Mouse (Mus musculus) limb, embryonic 11.5 days (tissue): ENCODE results near the gene Cd81. TPM values are rescaled to one million over a fixed set of nuclear protein-coding genes. Genes with fewer than 3 reads are reported as not detected.
A peak's percentile ranks its signal among the peaks of the same experiment; 100 is the strongest.

Experiments used
- ATAC-seq: fragments of 200-750 bp; cut with Nextera tagmentation; 2 replicates; pipeline ENCODE4 v1.8.0; 2017; ENCODE audit warnings: low read depth; ENCODE audit not compliant: insufficient number of reproducible peaks, low FRiP score, low TSS enrichment
- DNase-seq: peaks from one replicate; pipeline ENCODE4 v3.0.0-alpha.2; 2015; ENCODE audit warnings: low spot score
- H3K27ac ChIP-seq: fragments of 300-500 bp; sonication (generic); replicated peaks from 2 replicates; pipeline ENCODE4 v1.5.1; 2014; ENCODE audit warnings: low read depth, mild to moderate bottlenecking, low read length
- H3K27me3 ChIP-seq: fragments of 300-500 bp; sonication (generic); 2 replicates; pipeline ENCODE4 v1.6.1; 2014; ENCODE audit warnings: mild to moderate bottlenecking, low read length, mixed read lengths; ENCODE audit not compliant: control insufficient read depth, insufficient read depth
- H3K36me3 ChIP-seq: fragments of 300-500 bp; sonication (generic); 2 replicates; pipeline ENCODE4 v1.6.1; 2014; ENCODE audit warnings: mild to moderate bottlenecking, low read length, moderate library complexity, mixed read lengths; ENCODE audit not compliant: control insufficient read depth, insufficient read depth
- H3K4me1 ChIP-seq: fragments of 300-500 bp; sonication (generic); 2 replicates; pipeline ENCODE4 v1.6.1; 2014; ENCODE audit warnings: low read length, mixed read lengths; ENCODE audit not compliant: control insufficient read depth, insufficient read depth
- H3K4me2 ChIP-seq: fragments of 300-500 bp; sonication (generic); 2 replicates; pipeline ENCODE4 v1.6.1; 2014; ENCODE audit warnings: low read depth, mild to moderate bottlenecking, moderate library complexity; ENCODE audit not compliant: severe bottlenecking
- H3K4me3 ChIP-seq: fragments of 300-500 bp; sonication (generic); 2 replicates; pipeline ENCODE4 v1.5.1; 2014; ENCODE audit warnings: low read depth, low read length
- H3K9ac ChIP-seq: fragments of 300-500 bp; sonication (generic); 2 replicates; pipeline ENCODE4 v1.6.1; 2014; ENCODE audit warnings: mild to moderate bottlenecking, low read length
- H3K9me3 ChIP-seq: fragments of 300-500 bp; sonication (generic); 2 replicates; pipeline ENCODE4 v1.6.1; 2016; ENCODE audit warnings: low read length; ENCODE audit not compliant: control insufficient read depth
- WGBS: fragments of 180-500 bp; shearing (Covaris S2); extraction: QIAGEN DNeasy Blood & Tissue Kit; methylation state at CpG from one replicate; pipeline ENCODE4 v1.1.7; 2014; 5-methylcytosine and 5-hydroxymethylcytosine counted together
- polyA plus RNA-seq: library from polyadenylated mRNA; unstranded; fragments of >200 nt; fragmentation: Nextera tagmentation; extraction: Ambion mirVana; gene quantifications from 2 replicates; pipeline ENCODE4 v1.2.1, GENCODE M21; 2014

Cd81 gene
- polyA plus RNA-seq, 1 experiment from 2014 or later = 317 TPM

DNA sequence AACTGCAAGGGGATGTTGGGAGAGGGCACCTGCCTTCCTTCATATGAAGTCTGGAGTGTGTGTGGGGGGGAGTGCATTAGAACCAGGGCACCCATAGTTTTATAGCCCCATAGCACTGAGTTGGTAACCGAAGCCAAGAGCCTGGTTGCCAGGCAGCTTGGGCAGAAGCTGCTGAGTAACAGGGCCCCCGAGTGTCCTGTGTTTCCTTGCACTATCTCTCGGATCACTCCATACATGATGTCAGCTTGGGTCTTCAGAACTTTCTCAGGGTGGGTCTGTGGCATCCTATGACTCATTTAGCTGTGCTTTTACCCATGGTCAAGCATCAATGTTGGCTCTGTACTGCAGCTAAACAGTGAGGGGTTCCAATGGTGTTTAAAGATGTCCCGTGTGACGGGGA is 4.5 kb downstream of the Cd81 start:
- no peak for DNase-seq
- H3K27me3 ChIP-seq = no peaks in the 10 kb centered on the region
- no peak overlapping the region for H3K4me3 ChIP-seq
- H3K4me2 ChIP-seq = no peak overlapping the region
- no peak overlapping the region for H3K27ac ChIP-seq
- peaks cover 24% of the 10 kb centered on the region for H3K4me1 ChIP-seq
- WGBS = 89% methylated on average over 5 of the region's 5 CpGs
- no peak for ATAC-seq
- H3K9me3 ChIP-seq = no peaks in the 10 kb centered on the region
- peaks cover 6% of the 10 kb centered on the region; the same call in 1 of the 2 replicates for H3K36me3 ChIP-seq
- H3K9ac ChIP-seq = no peak overlapping the region

DNA sequence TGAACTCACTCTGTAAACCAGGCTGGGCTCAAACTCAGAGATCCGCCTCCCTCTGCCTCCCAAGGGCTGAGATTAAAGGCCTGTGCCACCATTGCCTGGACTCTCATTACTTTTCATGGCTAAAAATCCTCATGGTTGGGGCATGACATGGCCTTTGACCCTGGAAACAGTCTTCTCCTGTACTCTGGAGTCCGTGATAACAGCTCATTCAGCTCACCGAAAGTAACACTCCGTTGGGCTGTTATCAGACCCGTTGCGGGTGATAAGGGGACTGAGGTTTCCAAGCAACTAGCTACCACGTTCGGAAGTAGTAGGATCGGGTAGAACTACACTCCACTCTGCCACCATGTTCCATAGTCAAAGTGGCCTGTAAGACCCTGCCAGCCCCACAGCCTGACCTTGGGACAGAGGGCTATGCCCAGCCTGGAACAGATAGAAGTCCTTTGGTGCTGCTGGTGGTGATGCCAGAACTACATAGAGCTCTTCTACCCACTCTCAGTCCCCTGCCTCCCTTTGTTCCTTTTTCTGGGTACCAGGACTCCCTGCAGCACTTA is 5.2 kb downstream of the Cd81 start:
- Histone ChIP-seq H3K4me2 (no peak overlapping the region), H3K9ac (no peak overlapping the region), H3K9me3 (no peaks in the 10 kb centered on the region), H3K27me3 (no peaks in the 10 kb centered on the region), H3K4me3 (no peak overlapping the region), H3K27ac (peak overlapping the region; percentile 36; the same call in 1 of the 2 replicates), H3K4me1 (peaks cover 24% of the 10 kb centered on the region), H3K36me3 (peaks cover 6% of the 10 kb centered on the region; the same call in 1 of the 2 replicates)
- WGBS = 87% methylated on average over 9 of the region's 9 CpGs
- ATAC-seq = no peak
- DNase-seq = no peak

DNA sequence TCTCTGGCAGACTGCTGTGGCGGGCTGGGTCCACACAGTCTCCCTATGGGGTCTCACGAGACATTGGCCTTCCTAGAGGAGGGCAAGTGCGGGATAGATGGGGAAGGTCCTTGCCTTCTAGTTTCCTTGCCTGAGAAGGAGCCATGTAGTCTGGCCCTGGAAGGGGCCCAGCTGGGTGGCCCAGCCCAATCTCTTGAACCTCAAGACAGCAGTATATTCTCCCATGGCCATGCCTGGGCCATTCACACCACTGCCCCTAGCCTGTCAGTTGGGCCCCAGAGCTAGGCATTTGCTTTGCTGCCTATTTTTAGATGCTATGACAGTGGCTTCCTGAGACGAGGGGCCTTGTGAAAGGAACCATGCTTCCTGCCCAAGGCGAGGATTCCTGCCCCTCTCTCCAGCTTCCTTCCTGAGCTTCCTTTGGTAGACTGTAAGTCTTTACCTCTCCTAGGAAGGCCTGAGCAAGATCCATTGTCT is 5.7 kb downstream of the Cd81 start:
- Histone ChIP-seq H3K36me3 (peaks cover 9% of the 10 kb centered on the region; the same call in 1 of the 2 replicates), H3K9me3 (no peaks in the 10 kb centered on the region), H3K4me2 (no peak overlapping the region), H3K9ac (no peak overlapping the region), H3K27me3 (no peaks in the 10 kb centered on the region), H3K4me1 (peaks cover 24% of the 10 kb centered on the region), H3K27ac (no peak overlapping the region), H3K4me3 (no peak overlapping the region)
- WGBS = 82% methylated on average over 5 of the region's 5 CpGs
- no peak for ATAC-seq
- no peak for DNase-seq

DNA sequence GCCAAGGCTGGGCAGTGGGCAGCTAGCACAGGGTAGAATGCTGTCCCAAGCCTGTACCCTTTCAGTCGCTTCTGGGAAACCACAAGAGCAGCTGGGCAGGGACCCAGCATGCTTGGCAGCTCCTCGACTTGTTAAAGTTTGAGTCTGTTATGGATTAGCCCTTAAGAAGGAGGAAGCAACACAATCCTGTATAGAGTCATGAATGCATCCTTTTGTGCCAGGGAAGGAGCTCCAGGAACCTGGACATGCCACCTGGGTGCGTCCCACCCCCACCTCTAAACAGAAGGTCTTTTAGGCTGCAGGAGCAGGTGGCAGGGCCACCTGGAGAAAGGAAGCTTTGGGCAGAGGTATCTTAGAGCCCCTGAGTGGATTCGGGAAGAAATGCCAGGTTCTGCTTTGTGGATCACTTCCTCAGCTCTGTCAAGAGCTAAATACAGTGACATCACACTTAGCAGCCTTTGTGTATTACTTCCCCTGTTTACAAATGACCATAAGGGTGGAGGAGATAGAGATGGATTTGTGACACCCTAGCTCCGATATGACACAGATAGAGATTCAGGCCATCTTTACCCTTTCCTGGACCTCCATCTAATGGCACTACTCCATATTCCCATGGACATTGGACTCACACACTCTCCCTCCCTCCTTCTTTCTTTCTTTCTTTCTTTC is 6.8 kb downstream of the Cd81 start:
- Histone ChIP-seq H3K27me3 (no peaks in the 10 kb centered on the region), H3K27ac (no peak overlapping the region), H3K9me3 (no peaks in the 10 kb centered on the region), H3K9ac (no peak overlapping the region), H3K36me3 (peaks cover 19% of the 10 kb centered on the region), H3K4me3 (no peak overlapping the region), H3K4me2 (no peak overlapping the region), H3K4me1 (peaks cover 17% of the 10 kb centered on the region)
- WGBS = 80% methylated on average over 5 of the region's 5 CpGs
- ATAC-seq (no peak), DNase-seq (no peak)

DNA sequence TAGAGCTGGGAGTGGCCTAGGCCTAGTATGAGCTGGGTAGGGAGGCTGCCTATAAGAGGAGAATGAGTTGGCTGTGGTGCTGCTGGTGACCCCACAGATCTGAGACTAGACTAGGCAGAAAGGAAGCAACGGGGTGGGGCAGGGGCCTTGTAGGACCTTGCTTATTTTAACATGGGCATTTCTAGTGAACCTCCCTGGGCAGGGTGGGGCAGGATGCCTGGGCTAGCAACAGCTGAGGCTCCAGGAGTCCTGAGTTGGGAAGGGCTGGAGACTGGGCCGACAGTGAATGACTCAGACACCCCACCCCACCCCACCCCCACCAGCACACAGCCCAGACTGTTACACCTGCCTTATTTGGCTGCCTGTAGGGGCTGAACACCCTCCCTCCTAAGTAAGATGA is 10.2 kb downstream of the Cd81 start:
- ATAC-seq = no peak
- H3K27ac ChIP-seq = no peak overlapping the region
- no peak overlapping the region for H3K9ac ChIP-seq
- peaks cover 38% of the 10 kb centered on the region for H3K36me3 ChIP-seq
- H3K9me3 ChIP-seq = no peaks in the 10 kb centered on the region
- H3K4me2 ChIP-seq = no peak overlapping the region
- WGBS = 72% methylated on average over 2 of the region's 2 CpGs
- no peak for DNase-seq
- H3K27me3 ChIP-seq = no peaks in the 10 kb centered on the region
- no peak overlapping the region for H3K4me3 ChIP-seq
- peaks cover 2% of the 10 kb centered on the region; the same call in 1 of the 2 replicates for H3K4me1 ChIP-seq

GRCm38 (mm10) chr7:143064226-143064625 is 11.7 kb downstream of the Cd81 start:
- WGBS = 92% methylated on average over 6 of the region's 6 CpGs
- no peak overlapping the region for H3K27ac ChIP-seq
- no peak overlapping the region for H3K4me3 ChIP-seq
- peaks cover 9% of the 10 kb centered on the region for H3K4me1 ChIP-seq
- no peak overlapping the region for H3K4me2 ChIP-seq
- H3K9me3 ChIP-seq = no peaks in the 10 kb centered on the region
- H3K27me3 ChIP-seq = no peaks in the 10 kb centered on the region
- ATAC-seq = no peak
- H3K36me3 ChIP-seq = peaks cover 38% of the 10 kb centered on the region
- DNase-seq = no peak
- H3K9ac ChIP-seq = no peak overlapping the region

- Histone ChIP-seq H3K9ac (no peak overlapping the region), H3K27me3 (no peaks in the 10 kb centered on the region), H3K36me3 (peaks cover 32% of the 10 kb centered on the region), H3K4me3 (no peak overlapping the region), H3K27ac (no peak overlapping the region), H3K4me2 (no peak overlapping the region), H3K4me1 (peaks cover 16% of the 10 kb centered on the region), H3K9me3 (no peaks in the 10 kb centered on the region)
- 93% methylated on average over 2 of the region's 2 CpGs for WGBS
- ATAC-seq (no peak), DNase-seq (no peak)
Observed at GRCm38 (mm10) chr7:143065692-143066091, 13.2 kb downstream of the Cd81 start.

- Histone ChIP-seq H3K9ac (no peak overlapping the region), H3K36me3 (peaks cover 34% of the 10 kb centered on the region), H3K27ac (no peak overlapping the region), H3K4me1 (peaks cover 17% of the 10 kb centered on the region), H3K27me3 (no peaks in the 10 kb centered on the region), H3K4me2 (no peak overlapping the region), H3K4me3 (no peak overlapping the region), H3K9me3 (no peaks in the 10 kb centered on the region)
- no peak for DNase-seq
- ATAC-seq = no peak
- WGBS = 71% methylated on average over 2 of the region's 2 CpGs
Observed at GRCm38 (mm10) chr7:143067469-143067868, 14.9 kb downstream of the Cd81 start.
